Mouse (Mus musculus) ES-CJ7 (cell line): ENCODE measurements around the gene Mkln1.
"Not testable (repeated sequence)": the region's sequence is repeated elsewhere in the genome, so short reads cannot be mapped to it uniquely, and the experiment has no call there.

Experiments used
- DNase-seq: peaks from one replicate; pipeline ENCODE4 v3.0.0; 2011; ENCODE audit warnings: low read depth, low spot score

Mkln1 gene

GRCm38 (mm10) chr6:31549361-31550051 is 151.0 kb downstream of the Mkln1 start:
- no peak for DNase-seq

- peak; percentile 42 for DNase-seq
Measured at GRCm38 (mm10) chr6:31550876-31551532, 152.5 kb downstream of the Mkln1 start.

GRCm38 (mm10) chr6:31556460-31557100 is 158.0 kb downstream of the Mkln1 start:
- DNase-seq, result no peak

- DNase-seq, result peak; percentile 87
Measured at GRCm38 (mm10) chr6:31560138-31560959, 161.8 kb downstream of the Mkln1 start.

- DNase-seq, result not testable (repeated sequence)
Measured at GRCm38 (mm10) chr6:31561948-31562347, 163.4 kb downstream of the Mkln1 start.

- no peak for DNase-seq
Measured at GRCm38 (mm10) chr6:31562371-31563080, 164.0 kb downstream of the Mkln1 start.

- peak; percentile 77 for DNase-seq
Measured at GRCm38 (mm10) chr6:31563235-31564181, 165.0 kb downstream of the Mkln1 start, which contains the start of gene Podxl. Gene Podxl, minus strand, starts transcription at chr6:31563981.

- no peak for DNase-seq
Measured at GRCm38 (mm10) chr6:31564182-31564531, 165.6 kb downstream of the Mkln1 start.

- DNase-seq, result no peak
Measured at GRCm38 (mm10) chr6:31564901-31565391, 166.4 kb downstream of the Mkln1 start.
